Mouse (Mus musculus): ENCODE measurements at regions not wholly inside any gene's neighbourhood (a gene's known extent, or its start where the extent isn't known, plus 50 kb on each side); places are given as distances from the start of the nearest gene placed in this dataset.

GRCm38 (mm10) chr1:122687080-122687479, 1119.3 kb upstream of the Ddx18 start:
- ATAC-seq = no peak
- H3K36me3 ChIP-seq (ENCODE audit: control insufficient read depth, insufficient read depth, low read length) = no peaks in the 10 kb centered on the region
- no peaks in the 10 kb centered on the region for H3K27me3 ChIP-seq (replicated peaks; ENCODE audit: control insufficient read depth, insufficient read depth, low read length)
- no peak overlapping the region for H3K4me3 ChIP-seq (ENCODE audit: low read length)
- no peak overlapping the region for H3K27ac ChIP-seq (ENCODE audit: low read depth, low read length)
- no peaks in the 10 kb centered on the region for H3K9me3 ChIP-seq (ENCODE audit: control insufficient read depth, low read length)
- no peak overlapping the region for H3K9ac ChIP-seq (ENCODE audit: low read depth, low read length)
- H3K4me2 ChIP-seq (ENCODE audit: low read length) = no peak overlapping the region
- no peaks in the 10 kb centered on the region for H3K4me1 ChIP-seq (ENCODE audit: control insufficient read depth, insufficient read depth, low read depth, low read length)
- WGBS = 95% methylated on average over 1 of the region's 1 CpGs

- no peaks in the 10 kb centered on the region for H3K4me1 ChIP-seq (ENCODE audit: control insufficient read depth, insufficient read depth, low read depth, low read length)
- H3K36me3 ChIP-seq (ENCODE audit: control insufficient read depth, insufficient read depth, low read length) = no peaks in the 10 kb centered on the region
- peak; percentile 50; the same call in 1 of the 2 replicates for ATAC-seq
- no peak overlapping the region for H3K4me2 ChIP-seq (ENCODE audit: low read length)
- H3K4me3 ChIP-seq (ENCODE audit: low read length) = no peak overlapping the region
- whole genome bisulfite sequencing = 51% methylated on average over 2 of the region's 2 CpGs
- no peak overlapping the region for H3K9ac ChIP-seq (ENCODE audit: low read depth, low read length)
- H3K9me3 ChIP-seq (ENCODE audit: control insufficient read depth, low read length) = no peaks in the 10 kb centered on the region
- no peaks in the 10 kb centered on the region for H3K27me3 ChIP-seq (replicated peaks; ENCODE audit: control insufficient read depth, insufficient read depth, low read length)
- no peak overlapping the region for H3K27ac ChIP-seq (ENCODE audit: low read depth, low read length)
Measured at GRCm38 (mm10) chr1:122668102-122668501, 1100.3 kb upstream of the Ddx18 start.

- H3K4me3 ChIP-seq (ENCODE audit: low read length) = no peak overlapping the region
- H3K4me1 ChIP-seq (ENCODE audit: control insufficient read depth, insufficient read depth, low read depth, low read length) = no peaks in the 10 kb centered on the region
- H3K4me2 ChIP-seq (ENCODE audit: low read length) = no peak overlapping the region
- no peaks in the 10 kb centered on the region for H3K36me3 ChIP-seq (ENCODE audit: control insufficient read depth, insufficient read depth, low read length)
- no peaks in the 10 kb centered on the region for H3K27me3 ChIP-seq (replicated peaks; ENCODE audit: control insufficient read depth, insufficient read depth, low read length)
- peak; percentile 56; the same call in 1 of the 2 replicates for ATAC-seq
- no peak overlapping the region for H3K9ac ChIP-seq (ENCODE audit: low read depth, low read length)
- 42% methylated on average over 5 of the region's 5 CpGs for WGBS
- no peaks in the 10 kb centered on the region for H3K9me3 ChIP-seq (ENCODE audit: control insufficient read depth, low read length)
- H3K27ac ChIP-seq (ENCODE audit: low read depth, low read length) = no peak overlapping the region
Measured at GRCm38 (mm10) chr1:122667619-122668018, 1099.8 kb upstream of the Ddx18 start.
